ENCODE assay signal across 24 mouse cellular contexts in genomic region chr2:115950645-115951044, GRCm38 (mm10).
DNase-seq lines count a peak whose midpoint lies in the region; ATAC-seq and TF ChIP-seq lines count a peak whose summit lies in the region.
"Had no signal": no experiment of that assay in that cellular context is flagged by ENCODE, and none has a peak within 500 bp of the region (broad histone marks: within the 10 kb centered on the region; RNA-seq: fewer than 3 reads in every experiment).

No protein-coding gene starts in this region.

- no peaks in the 10 kb centered on the region for H3K4me1 ChIP-seq in forebrain, postnatal 0 days (ENCODE audit: insufficient read depth)
- peaks cover 18% of the 10 kb centered on the region for H3K4me1 ChIP-seq in forebrain, embryonic 16.5 days (replicated peaks; ENCODE audit: control insufficient read depth, insufficient read depth, low read length)
- H3K4me1 ChIP-seq in lung, embryonic 15.5 days: peaks cover 3% of the 10 kb centered on the region; the same call in 1 of the 2 replicates

- no peak overlapping the region for H3K27ac ChIP-seq in forebrain, postnatal 0 days (ENCODE audit: low read depth, low read length)
- no peak overlapping the region for H3K27ac ChIP-seq in forebrain, embryonic 16.5 days (ENCODE audit: low read length)
- H3K27ac ChIP-seq in lung, embryonic 15.5 days: peak overlapping the region; percentile 16; the same call in 1 of the 2 replicates
- H3K27ac ChIP-seq: liver, embryonic 14.5 days; neural tube, embryonic 13.5 days had no signal

- 0 out of 2 replicates have a peak, but pooled peaks have one; percentile 12 for ATAC-seq in forebrain, postnatal 0 days
- no peak for ATAC-seq in forebrain, embryonic 16.5 days
- peak; percentile 57; the same call in 1 of the 2 replicates for ATAC-seq in lung, embryonic 15.5 days (ENCODE audit: borderline replicate concordance, extremely low read depth, low FRiP score, low TSS enrichment)
- ATAC-seq: intestine, postnatal 0 days had no signal

- H3K9me3 ChIP-seq in forebrain, postnatal 0 days (ENCODE audit: low read length): no peaks in the 10 kb centered on the region
- H3K9me3 ChIP-seq in forebrain, embryonic 16.5 days (ENCODE audit: control insufficient read depth, low read length): no peaks in the 10 kb centered on the region
- no peaks in the 10 kb centered on the region for H3K9me3 ChIP-seq in lung, embryonic 15.5 days
- H3K9me3 ChIP-seq: heart, embryonic 15.5 days; neural tube, embryonic 13.5 days had no signal

- no peak overlapping the region for H3K4me2 ChIP-seq in forebrain, postnatal 0 days (ENCODE audit: low read depth)
- H3K4me2 ChIP-seq in forebrain, embryonic 16.5 days (ENCODE audit: low read length): no peak overlapping the region
- no peak overlapping the region for H3K4me2 ChIP-seq in lung, embryonic 15.5 days
- H3K4me2 ChIP-seq: heart, embryonic 15.5 days; hindbrain, embryonic 14.5 days; midbrain, embryonic 11.5 days; neural tube, embryonic 13.5 days had no signal

- no peak for TF ChIP-seq CTCF in forebrain, postnatal 0 days (IDR thresholded peaks at IDR 0.05; ENCODE audit: low read depth)

- no peaks in the 10 kb centered on the region for H3K27me3 ChIP-seq in forebrain, postnatal 0 days (ENCODE audit: insufficient read depth, low read length)
- no peaks in the 10 kb centered on the region for H3K27me3 ChIP-seq in forebrain, embryonic 16.5 days (replicated peaks; ENCODE audit: control insufficient read depth, insufficient read depth, low read length)
- no peaks in the 10 kb centered on the region for H3K27me3 ChIP-seq in lung, embryonic 15.5 days
- H3K27me3 ChIP-seq: heart, embryonic 15.5 days; neural tube, embryonic 13.5 days had no signal

- no peak overlapping the region for H3K9ac ChIP-seq in forebrain, postnatal 0 days
- H3K9ac ChIP-seq in forebrain, embryonic 16.5 days (replicated peaks; ENCODE audit: low read depth, low read length): no peak overlapping the region
- H3K9ac ChIP-seq in lung, embryonic 15.5 days: no peak overlapping the region
- H3K9ac ChIP-seq: heart, embryonic 15.5 days; hindbrain, embryonic 14.5 days; liver, embryonic 14.5 days; neural tube, embryonic 13.5 days had no signal

- H3K36me3 ChIP-seq in forebrain, postnatal 0 days (ENCODE audit: insufficient read depth): no peaks in the 10 kb centered on the region
- peaks cover 3% of the 10 kb centered on the region; the same call in 1 of the 2 replicates for H3K36me3 ChIP-seq in forebrain, embryonic 16.5 days (ENCODE audit: control insufficient read depth, insufficient read depth)
- H3K36me3 ChIP-seq in lung, embryonic 15.5 days: no peaks in the 10 kb centered on the region
- H3K36me3 ChIP-seq: neural tube, embryonic 13.5 days had no signal

- no peak for DNase-seq in forebrain, postnatal 0 days
- no peak for DNase-seq in lung, postnatal 14 days
- DNase-seq in NIH3T3 (ENCODE audit: low read depth): peak; percentile 16
- peak; percentile 14 for DNase-seq in gonadal fat pad, adult 2 months (ENCODE audit: low read depth)
- no peak for DNase-seq in right cerebral cortex, postnatal 14 days
- DNase-seq: adrenal gland, postnatal 36 days; cerebellum, adult 8-10 months; cerebellum, postnatal 25 days; gastrocnemius, postnatal 10 days; kidney, adult 9 months; kidney, postnatal 14 days; liver; lung, postnatal 10 days; spleen, adult 18-20 months; thymus, adult 2 months; thymus, postnatal 36 days had no signal

- WGBS in forebrain, postnatal 0 days: 26% methylated on average over 3 of the region's 3 CpGs
- WGBS in forebrain, embryonic 16.5 days: 38% methylated on average over 3 of the region's 3 CpGs
- 34% methylated on average over 3 of the region's 3 CpGs for WGBS in lung, embryonic 15.5 days

- no peak overlapping the region for H3K4me3 ChIP-seq in forebrain, postnatal 0 days (ENCODE audit: low read depth, low read length)
- no peak overlapping the region for H3K4me3 ChIP-seq in forebrain, embryonic 16.5 days (replicated peaks; ENCODE audit: low read length)
- H3K4me3 ChIP-seq in lung, embryonic 15.5 days: no peak overlapping the region
- H3K4me3 ChIP-seq: heart, embryonic 15.5 days; neural tube, embryonic 13.5 days had no signal

Comparison
In these comparisons a context has a peak if more than half of its experiments do, and no peak if none do; other contexts are left out.
1. DNase-seq: peak in NIH3T3 (single experiment) and gonadal fat pad, adult 2 months (single experiment); none in forebrain, postnatal 0 days (single experiment), lung, postnatal 14 days (single experiment) and right cerebral cortex, postnatal 14 days (single experiment).